Mouse (Mus musculus): ENCODE measurements around the gene Ckap2l.
A peak's percentile ranks its signal among the peaks of the same experiment; 100 is the strongest.

DNA sequence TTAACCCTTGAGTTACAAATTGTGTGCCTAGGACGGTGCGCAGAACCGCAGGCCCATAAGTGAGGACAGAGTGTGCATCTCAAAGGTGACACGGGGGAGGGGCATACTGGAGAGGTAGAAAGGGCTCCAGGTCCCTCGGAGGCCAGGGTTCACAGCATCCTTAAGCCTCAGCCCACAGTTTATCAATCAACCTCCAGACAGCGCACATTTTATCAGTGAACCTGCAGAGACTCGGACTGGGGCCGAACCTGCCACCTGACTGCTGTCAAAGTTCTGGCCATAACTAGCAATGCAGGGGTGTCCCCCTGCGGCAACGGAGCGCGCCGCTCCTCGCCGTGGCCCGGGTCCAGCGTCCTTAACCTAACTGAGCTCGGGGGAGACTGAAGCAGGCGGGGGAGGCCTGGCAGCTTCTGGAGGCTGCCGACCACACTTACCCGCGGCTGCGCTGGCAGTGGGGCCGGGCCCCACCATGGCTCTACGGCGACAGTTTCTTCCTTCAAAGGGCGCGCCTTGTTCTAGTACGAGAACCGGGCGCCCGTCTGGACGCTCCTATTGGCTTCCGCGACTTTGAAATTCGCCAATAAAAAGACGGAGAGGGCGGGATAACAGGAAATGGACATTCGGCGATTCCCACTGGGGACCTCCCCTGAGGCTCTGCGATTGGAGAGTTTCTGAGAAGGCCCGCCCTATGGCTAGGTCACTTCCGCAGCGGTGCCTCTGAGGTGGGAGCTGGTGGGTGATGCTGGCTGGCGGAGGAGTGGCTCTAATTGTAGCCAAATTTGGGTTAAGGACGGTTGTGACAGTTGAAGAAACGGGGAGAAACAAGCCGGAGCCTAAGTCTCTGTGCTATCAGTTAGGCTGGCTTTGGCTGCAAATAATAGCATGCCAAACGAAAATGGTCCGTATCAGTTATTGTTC, at the start of gene Ckap2l:
- TF ChIP-seq CTCF (IDR thresholded peaks at IDR 0.05; ENCODE audit: low read depth) (0 out of 2 replicates have a peak, but pooled peaks have one; percentile 5), EP300 (IDR thresholded peaks at IDR 0.05; ENCODE audit: low read depth) (peak; percentile 80)

Measured in liver, postnatal 0 days (tissue).